Mouse (Mus musculus) layer of hippocampus, postnatal 10 days (tissue): Measurements from ENCODE around the gene Zcchc2. TPM values are rescaled to one million over a fixed set of nuclear protein-coding genes. Genes with fewer than 3 reads are reported as not detected.

Source experiments
- DNase-seq, 2 experiments: peaks; one replicate each; pipeline ENCODE4 v3.0.0; 2021; ENCODE audit warnings: low spot score in 2 of 2
- long read RNA-seq: library from polyadenylated mRNA; stranded (forward); transcript quantifications from one replicate; pipeline ENCODE4 v2.0.0, GENCODE M21; 2023
- total RNA-seq, 2 experiments: library from RNA; stranded (reverse); gene quantifications; 2 replicates each; pipeline ENCODE4 v1.2.3; 2021

Gene Zcchc2
- total RNA-seq = 10 to 100 TPM; 19.7 to 20.7 TPM
- long read RNA-seq, partial matches to known transcripts = 0 of 6 reads
- long read RNA-seq, other reads (novel, unspliced or antisense) = 6 of 6 reads

- DNase-seq = peak; percentile 98 to 99
Observed at GRCm38 (mm10) chr1:105990138-105990821, at the start of gene Zcchc2. Gene Zcchc2, plus strand, starts transcription at chr1:105990406.

- DNase-seq = no peak
Observed at GRCm38 (mm10) chr1:105944927-105945580, 45.2 kb upstream of the Zcchc2 start.

GRCm38 (mm10) chr1:105946581-105947540 is 43.3 kb upstream of the Zcchc2 start:
- DNase-seq = peak; percentile 19 to 36

DNA sequence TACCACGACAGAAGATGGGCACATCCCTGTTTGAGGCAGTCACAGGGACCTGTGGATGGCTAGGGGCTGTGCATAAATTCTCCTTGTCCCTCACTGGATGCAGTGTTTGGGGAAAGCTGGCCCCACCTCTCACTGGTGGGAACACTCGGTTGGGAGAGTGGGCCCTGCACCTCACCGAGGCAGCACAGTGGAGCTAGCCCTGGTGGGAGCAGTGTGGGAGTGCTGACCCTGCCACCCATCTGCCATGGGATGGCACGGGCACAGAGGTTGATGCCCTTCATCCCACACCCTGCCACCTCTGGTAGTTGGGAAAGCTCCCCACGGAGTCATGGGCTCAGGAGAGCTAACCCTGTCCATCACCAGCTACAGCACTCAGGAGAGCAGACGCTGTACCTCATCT is 41.9 kb upstream of the Zcchc2 start:
- DNase-seq = no peak

GRCm38 (mm10) chr1:105953588-105953987 is 36.6 kb upstream of the Zcchc2 start:
- DNase-seq = no peak

DNA sequence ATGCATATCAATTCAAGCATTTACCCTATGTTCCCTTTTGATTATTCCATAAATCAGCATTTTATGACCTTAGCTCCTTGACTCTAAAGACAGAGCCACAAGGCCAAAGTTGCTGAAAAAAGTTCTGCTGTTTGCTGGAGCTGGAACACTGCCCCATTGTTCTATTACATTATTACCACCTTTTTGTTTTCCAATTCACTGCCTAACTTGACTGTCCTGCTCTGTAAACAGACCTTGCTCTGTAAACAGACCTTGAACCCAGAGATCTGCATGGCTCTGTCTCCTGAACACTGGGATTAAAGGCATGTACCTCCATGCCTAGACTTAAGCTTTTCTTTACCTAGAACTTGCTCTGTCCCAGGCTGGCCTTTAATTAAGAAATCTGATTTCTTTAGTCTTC is 36.2 kb upstream of the Zcchc2 start:
- DNase-seq = no peak

DNA sequence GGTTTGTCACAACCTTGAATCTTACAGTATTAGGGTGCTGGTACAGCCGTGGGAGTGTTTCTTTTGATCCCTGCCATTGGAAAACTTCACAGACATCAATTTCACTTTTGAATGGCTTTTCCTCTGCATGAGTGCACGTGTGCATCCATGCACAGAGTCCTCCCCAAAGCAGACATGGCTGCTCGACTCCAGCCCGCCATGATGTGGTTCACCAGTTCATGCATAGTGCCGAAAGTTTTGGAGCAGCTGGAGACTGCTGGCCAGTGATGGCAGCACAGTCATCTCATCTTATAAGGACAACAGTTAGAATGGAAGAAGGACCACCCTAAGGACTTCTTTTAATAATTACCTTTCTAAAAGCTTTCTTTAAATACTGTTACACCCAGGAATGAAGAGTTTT is 34.1 kb upstream of the Zcchc2 start:
- DNase-seq = no peak

GRCm38 (mm10) chr1:105961472-105961871 is 28.7 kb upstream of the Zcchc2 start:
- no peak for DNase-seq

DNA sequence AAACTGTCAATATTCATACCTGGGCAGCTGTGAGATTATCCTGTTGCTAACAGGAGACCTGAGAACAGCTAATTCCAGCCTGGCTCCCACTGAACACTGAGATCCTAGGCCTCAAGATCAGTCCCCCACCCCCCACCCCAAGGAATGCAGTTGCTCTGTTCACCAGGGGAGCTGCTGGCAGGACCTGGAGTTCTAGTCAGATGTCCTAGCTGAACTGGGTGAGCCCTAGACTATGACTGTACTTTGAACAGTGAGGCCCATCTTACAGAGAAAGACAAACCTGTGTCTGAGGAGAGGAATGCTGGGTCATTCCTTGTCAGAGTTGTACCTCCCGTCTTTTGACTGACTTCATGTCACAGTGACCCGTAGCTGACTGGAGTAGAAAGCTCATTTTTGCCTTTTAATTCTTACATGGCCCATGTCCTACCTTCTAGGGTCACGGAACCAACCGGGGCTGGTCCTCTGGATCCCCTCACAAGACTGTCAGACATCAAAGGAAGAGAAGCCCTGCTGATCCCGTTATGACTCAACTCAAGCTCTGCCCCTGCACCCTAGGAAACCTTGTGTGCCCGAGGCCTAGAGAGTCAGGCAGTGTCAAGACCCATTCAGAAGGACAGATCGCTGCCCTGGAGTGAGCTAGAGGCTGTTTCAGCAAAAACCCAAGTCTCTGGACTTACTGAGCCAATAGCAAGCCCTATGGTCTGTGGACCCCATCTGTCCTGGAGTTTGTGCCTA is 28.0 kb upstream of the Zcchc2 start:
- no peak for DNase-seq

GRCm38 (mm10) chr1:105962852-105963251 is 27.4 kb upstream of the Zcchc2 start:
- DNase-seq = no peak

DNA sequence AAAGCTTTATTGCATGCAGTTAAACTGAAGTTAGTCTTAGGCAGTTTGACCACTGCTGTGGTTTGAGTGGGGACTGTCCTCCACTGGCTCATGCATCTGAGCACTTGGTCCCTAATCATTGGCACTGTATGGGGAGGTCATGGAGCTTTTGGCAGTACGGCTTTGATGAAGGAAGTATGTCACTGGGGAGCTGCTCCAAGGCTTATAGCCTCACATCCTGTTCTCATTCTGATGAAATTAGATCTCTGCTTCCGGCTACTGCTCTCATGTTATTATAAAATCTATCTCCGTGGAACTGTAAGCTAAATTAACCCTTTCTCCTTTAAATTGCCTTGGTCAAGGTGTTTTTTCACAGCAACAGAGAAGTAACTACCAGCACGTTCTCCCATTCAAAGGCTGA is 25.7 kb upstream of the Zcchc2 start:
- DNase-seq = no peak

- DNase-seq = no peak
Observed at GRCm38 (mm10) chr1:105965189-105965588, 25.0 kb upstream of the Zcchc2 start.

GRCm38 (mm10) chr1:105971490-105972170 is 18.6 kb upstream of the Zcchc2 start:
- DNase-seq = no peak

DNA sequence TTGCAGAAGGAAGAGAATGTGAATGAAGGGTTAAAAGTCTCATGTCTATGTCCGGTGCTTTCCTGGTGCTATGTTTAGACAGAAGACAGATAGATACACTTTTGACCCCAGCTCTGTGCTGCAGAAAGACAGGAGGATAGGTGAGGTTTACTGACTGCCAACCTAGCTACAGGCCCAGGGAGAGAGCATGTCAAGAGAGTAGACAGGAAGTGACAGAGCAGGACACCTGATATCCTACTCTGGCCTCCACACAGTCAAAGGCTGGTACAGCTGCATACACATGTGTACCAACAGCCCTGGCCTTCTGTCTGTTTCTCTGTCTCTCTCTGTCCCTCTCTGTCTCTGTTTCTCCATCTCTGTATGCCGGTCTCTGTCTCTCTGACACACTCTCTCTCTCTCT is 16.2 kb upstream of the Zcchc2 start:
- no peak for DNase-seq

- no peak for DNase-seq
Observed at GRCm38 (mm10) chr1:105977446-105978094, 12.6 kb upstream of the Zcchc2 start.

- DNase-seq = no peak
Observed at GRCm38 (mm10) chr1:105980849-105981610, 9.2 kb upstream of the Zcchc2 start.

DNA sequence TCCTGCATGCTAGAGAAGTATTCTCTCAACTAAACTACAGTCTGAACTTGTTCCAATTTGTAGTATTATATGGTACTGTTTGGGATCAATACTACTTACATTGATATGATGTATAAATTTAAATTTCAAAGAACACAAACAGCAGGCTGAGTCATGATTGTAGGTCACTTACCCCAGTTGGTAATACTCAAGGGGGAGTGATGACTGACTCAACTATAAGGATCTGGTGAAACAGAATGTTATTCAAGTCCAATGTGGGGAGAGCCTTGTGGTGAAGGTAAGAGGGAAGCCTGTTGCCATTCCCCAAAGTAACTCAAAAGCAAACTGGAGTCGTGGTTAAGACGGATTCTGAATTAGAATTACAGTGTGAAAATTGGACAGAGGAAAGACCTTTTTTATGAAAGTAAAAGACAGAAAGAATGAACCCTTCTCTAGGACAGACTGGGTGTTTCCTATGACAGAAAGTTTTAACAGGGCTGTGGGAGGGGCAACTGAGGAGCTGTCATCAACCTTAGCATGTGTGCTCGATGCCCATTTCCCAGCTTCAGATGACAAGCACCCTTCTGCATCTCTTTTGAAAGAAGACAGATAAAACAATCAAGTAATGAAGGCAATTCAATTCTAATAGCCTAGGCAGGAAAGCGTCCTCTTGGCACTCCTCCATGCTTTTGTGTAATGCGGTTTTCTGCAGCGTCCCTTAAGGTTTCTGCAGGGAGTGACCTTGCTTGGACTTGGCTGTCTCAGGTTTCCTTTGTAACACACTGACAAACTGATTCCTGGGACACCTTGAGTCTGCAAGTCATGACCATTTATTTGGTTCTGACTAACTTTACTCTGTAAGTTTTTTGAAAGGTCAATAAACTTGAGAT is 7.5 kb upstream of the Zcchc2 start:
- no peak for DNase-seq

DNA sequence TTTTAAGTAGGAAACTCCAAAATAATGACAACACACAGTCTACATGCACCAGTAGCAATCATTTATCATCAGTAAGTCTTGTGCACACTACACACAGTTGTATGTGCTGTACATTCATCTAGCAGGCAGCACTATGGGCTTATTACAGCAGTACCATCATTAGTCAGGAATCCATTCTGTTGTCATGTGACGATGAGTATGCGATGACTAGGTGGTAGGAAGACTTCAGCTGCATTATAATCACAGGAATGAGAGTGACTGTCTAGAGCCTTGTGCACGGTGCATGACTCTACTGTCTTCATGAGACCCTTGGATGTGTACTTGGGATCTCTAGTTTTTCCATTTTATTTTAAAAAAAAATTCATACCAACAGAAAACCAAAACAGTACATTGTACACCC is 6.0 kb upstream of the Zcchc2 start:
- no peak for DNase-seq
